Mouse (Mus musculus): ENCODE results near the gene Fsd2. TPM values are rescaled to one million over a fixed set of nuclear protein-coding genes. Genes with fewer than 3 reads are reported as not detected.
A peak's percentile ranks its signal among the peaks of the same experiment; 100 is the strongest.

Gene Fsd2
- total and polyA plus RNA-seq, 2 experiments from 2014 or later, result 0.31 to 0.48 TPM

DNA sequence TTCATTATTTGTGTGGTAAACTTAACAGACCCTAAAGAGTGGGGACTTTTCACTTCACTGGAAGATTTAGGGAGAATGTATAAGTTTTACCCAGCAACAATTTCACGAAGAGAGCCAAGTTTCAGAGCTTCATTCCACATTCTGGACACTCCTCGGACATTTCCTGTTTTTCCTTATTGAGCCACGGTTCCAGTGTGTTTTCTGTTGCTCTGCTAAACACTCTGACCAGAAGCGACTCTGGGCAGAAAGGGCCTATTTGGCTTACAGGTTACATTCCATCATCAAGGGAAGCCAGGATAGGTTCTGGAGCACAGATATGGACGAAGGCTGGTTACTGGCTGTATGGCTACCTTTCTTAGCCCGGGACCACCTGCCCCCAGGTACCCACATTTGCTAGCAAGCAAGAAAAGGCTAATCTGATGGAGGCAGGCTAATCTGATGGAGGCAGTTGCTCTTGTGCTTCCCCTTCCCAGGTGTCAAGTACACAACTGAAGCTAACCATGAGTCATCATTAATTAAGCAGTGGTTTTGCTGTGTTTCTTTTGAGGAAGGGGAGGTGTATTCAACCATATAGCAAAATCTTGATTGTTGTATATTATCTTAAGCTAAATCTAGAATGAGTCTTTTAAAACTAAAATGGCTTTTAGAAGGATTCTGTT, 6.0 kb upstream of the Fsd2 start:
- Histone ChIP-seq H3K4me2 (ENCODE audit: low read depth) (peak overlapping the region; percentile 76), H3K36me3 (ENCODE audit: insufficient read depth) (no peaks in the 10 kb centered on the region), H3K4me1 (ENCODE audit: insufficient read depth) (peaks cover 17% of the 10 kb centered on the region), H3K4me3 (ENCODE audit: low read depth, low read length) (peak overlapping the region; percentile 91), H3K27me3 (ENCODE audit: insufficient read depth, low read length) (no peaks in the 10 kb centered on the region), H3K9ac (peak overlapping the region; percentile 81; the same call in 1 of the 2 replicates), H3K9me3 (ENCODE audit: low read length) (no peaks in the 10 kb centered on the region), H3K27ac (ENCODE audit: low read depth, low read length) (no peak overlapping the region)
- ATAC-seq, result no peak
- TF ChIP-seq CTCF (IDR thresholded peaks at IDR 0.05; ENCODE audit: low read depth), result no peak
- no peak for DNase-seq
- WGBS, result 64% methylated on average over 6 of the region's 6 CpGs

DNA sequence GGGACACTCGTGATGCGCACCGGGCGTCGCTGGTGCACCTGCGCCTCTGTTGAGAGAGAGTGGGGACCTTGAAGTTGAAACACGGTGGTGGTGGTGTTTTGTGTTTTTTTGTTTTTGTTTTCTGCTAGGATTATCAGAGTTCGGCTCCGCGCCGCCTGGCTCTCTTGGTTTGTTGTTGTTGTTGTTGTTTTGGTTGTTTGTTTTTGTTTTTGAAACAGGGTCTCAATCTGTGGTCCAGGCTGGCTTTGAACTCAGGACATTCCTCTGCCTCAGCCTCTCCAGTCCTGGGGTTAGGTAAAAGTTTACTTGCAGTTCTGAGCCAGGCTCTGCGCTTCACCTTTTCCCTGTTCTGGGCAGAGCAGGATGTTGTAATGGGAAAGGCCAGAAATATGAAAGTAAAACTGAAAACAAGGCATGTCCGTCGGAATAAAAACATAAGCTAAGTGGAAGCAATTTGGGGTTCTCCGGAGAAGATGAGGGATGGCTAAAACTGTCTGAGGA, 5.2 kb upstream of the Fsd2 start:
- no peak for TF ChIP-seq CTCF (IDR thresholded peaks at IDR 0.05; ENCODE audit: low read depth)
- Histone ChIP-seq H3K9ac (peak overlapping the region; percentile 81), H3K27ac (ENCODE audit: low read depth, low read length) (peak overlapping the region; percentile 94), H3K4me2 (ENCODE audit: low read depth) (peak overlapping the region; percentile 76), H3K36me3 (ENCODE audit: insufficient read depth) (no peaks in the 10 kb centered on the region), H3K27me3 (ENCODE audit: insufficient read depth, low read length) (no peaks in the 10 kb centered on the region), H3K4me1 (ENCODE audit: insufficient read depth) (peaks cover 17% of the 10 kb centered on the region), H3K9me3 (ENCODE audit: low read length) (no peaks in the 10 kb centered on the region), H3K4me3 (ENCODE audit: low read depth, low read length) (peak overlapping the region; percentile 91)
- ATAC-seq (no peak), DNase-seq (no peak)
- WGBS, result 15% methylated on average over 15 of the region's 15 CpGs

DNA sequence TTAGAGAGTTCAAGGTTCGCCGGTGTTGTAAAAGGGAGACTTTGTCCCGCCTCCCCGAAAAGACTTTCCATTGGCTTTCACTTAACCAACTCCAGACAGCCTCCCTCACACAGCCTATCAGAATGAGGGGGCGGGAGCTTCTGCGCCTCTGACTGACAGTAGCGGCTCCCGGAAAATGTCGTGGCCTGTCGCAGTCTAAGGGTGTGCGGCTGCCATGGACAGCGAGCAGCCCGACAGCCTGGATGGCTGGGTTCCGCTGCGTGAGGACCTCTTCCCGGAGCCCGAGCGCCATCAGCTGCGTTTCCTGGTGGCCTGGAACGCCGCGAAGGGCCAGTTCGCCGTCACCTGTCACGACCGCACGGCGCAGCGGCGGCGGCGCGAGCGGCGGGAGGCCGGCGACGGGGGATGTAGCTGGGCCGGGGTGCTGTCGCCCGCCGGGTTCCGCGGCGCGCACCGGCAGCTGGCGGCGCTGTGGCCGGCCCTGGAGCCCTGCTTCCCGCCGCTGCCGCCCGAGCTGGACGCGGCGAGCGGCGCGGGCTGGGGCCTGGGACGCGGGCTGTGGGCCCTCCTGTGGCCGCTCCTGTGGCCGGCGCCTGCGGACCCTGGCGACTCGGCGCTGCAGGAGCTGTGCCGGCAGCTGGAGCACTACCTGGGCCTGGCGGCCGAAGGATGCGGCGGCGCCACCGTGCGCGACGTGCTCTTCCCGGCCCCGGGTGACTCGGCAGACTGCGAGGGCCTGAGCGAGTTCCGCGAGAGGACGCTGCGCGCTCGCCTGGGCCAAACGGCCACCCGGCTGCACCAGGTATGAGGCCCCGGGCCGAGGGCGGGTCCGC, 4.6 kb upstream of the Fsd2 start, which contains the start of gene Whamm:
Gene Whamm, plus strand, starts transcription at position 159 of the 833 bp plus-strand sequence.
- no peaks in the 10 kb centered on the region for H3K27me3 ChIP-seq (ENCODE audit: insufficient read depth, low read length)
- ATAC-seq (peak; percentile 100), DNase-seq (peak; percentile 94)
- 1% methylated on average over 84 of the region's 96 CpGs for WGBS
- H3K4me2 ChIP-seq (ENCODE audit: low read depth), result peak within 1 kb of the TSS; percentile 76
- peak within 1 kb of the TSS; percentile 91 for H3K4me3 ChIP-seq (ENCODE audit: low read depth, low read length)
- peak within 1 kb of the TSS; percentile 81 for H3K9ac ChIP-seq
- H3K4me1 ChIP-seq (ENCODE audit: insufficient read depth), result peaks cover 17% of the 10 kb centered on the region
- TF ChIP-seq CTCF (IDR thresholded peaks at IDR 0.05; ENCODE audit: low read depth), result peak; percentile 40
- no peaks in the 10 kb centered on the region for H3K36me3 ChIP-seq (ENCODE audit: insufficient read depth)
- H3K27ac ChIP-seq (ENCODE audit: low read depth, low read length), result peak within 1 kb of the TSS; percentile 94
- H3K9me3 ChIP-seq (ENCODE audit: low read length), result no peaks in the 10 kb centered on the region

DNA sequence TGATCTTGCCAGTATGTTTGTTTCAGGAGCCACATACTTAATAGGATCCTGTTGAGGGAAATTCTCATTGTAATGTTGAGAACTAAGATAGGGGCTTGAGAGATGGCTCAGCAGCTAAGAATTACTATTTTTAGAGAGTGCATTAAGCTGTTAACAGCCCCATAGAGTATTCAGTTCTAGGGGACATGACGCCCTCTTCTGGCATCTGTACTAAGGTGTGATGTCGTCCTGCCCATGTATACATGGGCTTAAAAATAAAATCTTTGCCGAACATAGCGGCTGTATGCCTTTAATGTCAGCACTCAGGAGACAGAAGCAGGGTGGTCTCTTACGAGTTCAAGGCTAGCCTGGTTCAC, 4.0 kb upstream of the Fsd2 start:
- no peaks in the 10 kb centered on the region for H3K27me3 ChIP-seq (ENCODE audit: insufficient read depth, low read length)
- H3K4me2 ChIP-seq (ENCODE audit: low read depth), result peak overlapping the region; percentile 76
- ATAC-seq (peak; percentile 57), DNase-seq (no peak)
- TF ChIP-seq CTCF (IDR thresholded peaks at IDR 0.05; ENCODE audit: low read depth), result peak; percentile 56
- H3K36me3 ChIP-seq (ENCODE audit: insufficient read depth), result no peaks in the 10 kb centered on the region
- H3K9ac ChIP-seq, result peak overlapping the region; percentile 81; the same call in 1 of the 2 replicates
- 2% methylated on average over 5 of the region's 5 CpGs for WGBS
- peaks cover 17% of the 10 kb centered on the region for H3K4me1 ChIP-seq (ENCODE audit: insufficient read depth)
- H3K9me3 ChIP-seq (ENCODE audit: low read length), result no peaks in the 10 kb centered on the region
- no peak overlapping the region for H3K27ac ChIP-seq (ENCODE audit: low read depth, low read length)
- H3K4me3 ChIP-seq (ENCODE audit: low read depth, low read length), result peak overlapping the region; percentile 91

DNA sequence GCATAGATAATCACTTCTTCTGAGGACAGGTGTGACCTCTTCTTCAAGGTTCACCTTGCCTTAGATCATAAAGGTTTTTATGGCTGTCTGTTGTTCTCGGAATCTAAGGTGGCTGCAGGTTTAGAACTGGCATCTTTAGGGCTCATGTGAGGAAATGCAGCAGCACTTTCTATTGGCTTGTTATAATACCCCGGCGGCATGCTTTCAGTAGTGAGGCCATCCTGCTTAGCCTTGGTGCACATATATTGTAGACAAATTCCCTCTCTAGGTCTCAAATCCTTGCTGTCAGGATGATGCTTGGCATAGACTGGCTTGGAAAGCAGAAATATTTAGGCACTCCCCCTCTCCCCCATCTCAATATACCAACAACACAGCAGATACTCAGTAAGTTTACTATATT, 3.5 kb upstream of the Fsd2 start:
- H3K4me2 ChIP-seq (ENCODE audit: low read depth), result no peak overlapping the region
- H3K4me1 ChIP-seq (ENCODE audit: insufficient read depth), result peaks cover 17% of the 10 kb centered on the region

DNA sequence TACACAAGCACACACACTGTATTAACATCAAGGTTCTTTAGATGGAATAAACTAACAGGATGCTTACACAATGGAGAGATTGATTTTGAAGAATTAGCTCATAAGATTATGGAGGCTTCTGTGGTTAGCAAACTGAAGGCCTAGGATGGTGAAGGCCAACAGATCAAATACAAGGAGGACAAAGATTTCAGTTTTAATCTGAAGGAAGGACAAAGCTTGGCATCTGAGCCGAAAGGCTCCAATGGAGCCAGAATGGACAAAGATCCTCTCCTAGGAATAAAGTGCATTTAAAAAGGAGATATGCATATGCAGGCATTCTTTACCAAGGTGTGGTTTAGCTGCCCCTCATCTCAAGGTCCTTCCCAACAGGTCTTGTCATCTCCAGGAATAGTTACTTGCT, 3.1 kb upstream of the Fsd2 start:
- TF ChIP-seq CTCF (IDR thresholded peaks at IDR 0.05; ENCODE audit: low read depth), result no peak
- no peak for ATAC-seq
- peaks cover 17% of the 10 kb centered on the region for H3K4me1 ChIP-seq (ENCODE audit: insufficient read depth)
- H3K4me3 ChIP-seq (ENCODE audit: low read depth, low read length), result no peak overlapping the region
- WGBS, result 91% methylated on average over 1 of the region's 1 CpGs
- H3K9me3 ChIP-seq (ENCODE audit: low read length), result no peaks in the 10 kb centered on the region
- no peak overlapping the region for H3K4me2 ChIP-seq (ENCODE audit: low read depth)
- H3K9ac ChIP-seq, result no peak overlapping the region
- no peaks in the 10 kb centered on the region for H3K27me3 ChIP-seq (ENCODE audit: insufficient read depth, low read length)
- H3K36me3 ChIP-seq (ENCODE audit: insufficient read depth), result no peaks in the 10 kb centered on the region
- H3K27ac ChIP-seq (ENCODE audit: low read depth, low read length), result no peak overlapping the region
- no peak for DNase-seq

More for the DNA sequence above, 3.5 kb upstream of the Fsd2 start:
- 91% methylated on average over 3 of the region's 3 CpGs for WGBS
- Histone ChIP-seq H3K9ac (no peak overlapping the region), H3K4me3 (ENCODE audit: low read depth, low read length) (no peak overlapping the region), H3K27me3 (ENCODE audit: insufficient read depth, low read length) (no peaks in the 10 kb centered on the region), H3K27ac (ENCODE audit: low read depth, low read length) (no peak overlapping the region), H3K36me3 (ENCODE audit: insufficient read depth) (no peaks in the 10 kb centered on the region), H3K9me3 (ENCODE audit: low read length) (no peaks in the 10 kb centered on the region)
- no peak for TF ChIP-seq CTCF (IDR thresholded peaks at IDR 0.05; ENCODE audit: low read depth)
- DNase-seq, result no peak
- ATAC-seq, result no peak

DNA sequence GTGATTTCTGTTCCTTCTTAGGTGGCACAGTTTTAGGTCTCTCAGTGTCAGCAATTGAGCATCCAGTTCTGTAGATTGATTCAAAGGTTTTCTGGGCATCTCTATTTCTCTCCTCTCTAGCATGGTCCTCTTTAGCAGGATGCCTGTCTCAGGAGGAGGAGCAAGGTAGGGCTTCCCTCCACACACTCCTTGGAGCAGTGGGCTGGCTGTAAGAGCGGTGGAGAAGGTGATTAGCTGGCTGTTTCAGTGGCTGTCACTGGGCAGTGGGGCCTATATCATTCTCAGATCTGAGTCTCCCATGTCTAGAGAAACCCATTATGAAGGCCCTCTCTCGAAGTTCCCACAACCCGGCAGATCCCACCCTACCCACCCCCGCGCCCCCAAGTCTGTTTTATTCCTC, 652 bp upstream of the Fsd2 start:
- Histone ChIP-seq H3K9ac (no peak overlapping the region), H3K27ac (ENCODE audit: low read depth, low read length) (no peak overlapping the region), H3K36me3 (ENCODE audit: insufficient read depth) (no peaks in the 10 kb centered on the region), H3K4me1 (ENCODE audit: insufficient read depth) (peaks cover 9% of the 10 kb centered on the region), H3K4me2 (ENCODE audit: low read depth) (no peak overlapping the region), H3K27me3 (ENCODE audit: insufficient read depth, low read length) (no peaks in the 10 kb centered on the region), H3K4me3 (ENCODE audit: low read depth, low read length) (no peak overlapping the region), H3K9me3 (ENCODE audit: low read length) (no peaks in the 10 kb centered on the region)
- WGBS, result 92% methylated on average over 5 of the region's 5 CpGs
- TF ChIP-seq CTCF (IDR thresholded peaks at IDR 0.05; ENCODE audit: low read depth), result no peak
- no peak for DNase-seq
- no peak for ATAC-seq

Data from forebrain, postnatal 0 days (tissue).